In the genomic region with DNA sequence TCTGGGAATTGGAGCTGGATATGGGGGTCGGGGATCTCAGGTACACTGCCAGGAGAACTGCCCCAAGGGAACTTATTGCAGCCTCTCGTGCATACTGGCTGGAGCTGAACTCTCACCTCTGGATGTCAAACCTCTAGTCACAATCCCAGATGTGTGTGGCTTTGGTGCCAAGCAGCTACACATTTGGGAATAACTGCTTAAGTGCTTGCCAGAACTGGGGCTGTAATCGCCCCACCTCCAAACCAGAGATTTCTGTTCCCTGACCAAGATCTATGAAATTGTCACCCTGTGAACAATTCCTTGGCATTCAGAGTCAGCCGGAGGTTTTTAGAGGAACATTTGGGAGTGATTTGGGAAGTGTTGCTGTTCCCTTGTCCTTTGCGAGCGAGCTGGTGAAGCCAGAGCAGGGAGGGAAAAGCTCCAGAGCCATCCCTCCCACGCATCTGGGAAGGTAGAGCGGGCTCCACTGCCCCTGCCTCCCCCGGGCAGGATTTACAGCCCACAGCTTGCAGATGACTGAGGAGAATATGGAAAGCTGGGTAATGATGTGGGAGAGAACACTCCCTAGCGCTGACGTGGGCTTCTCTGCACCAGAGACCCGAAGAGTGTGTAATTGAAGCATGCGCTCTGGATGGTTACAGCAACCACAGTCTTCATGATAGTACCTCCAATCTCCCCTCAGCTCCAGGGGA, we compare ENCODE assay signal across 8 mouse cellular contexts.
DNase-seq lines count a peak whose midpoint lies in the region; ATAC-seq lines count a peak whose summit lies in the region.

No protein-coding gene starts in this region.

- H3K4me3 ChIP-seq in hindbrain, embryonic 16.5 days (ENCODE audit: low read length): no peak overlapping the region
- H3K4me3 ChIP-seq in hindbrain, embryonic 14.5 days (replicated peaks; ENCODE audit: low read length): no peak overlapping the region
- H3K4me3 ChIP-seq in limb, embryonic 11.5 days (ENCODE audit: low read depth, low read length): no peak overlapping the region

- H3K4me2 ChIP-seq in hindbrain, embryonic 16.5 days (ENCODE audit: low read length): no peak overlapping the region
- no peak overlapping the region for H3K4me2 ChIP-seq in hindbrain, embryonic 14.5 days (replicated peaks)
- 0 out of 2 replicates have a peak overlapping the region, but pooled peaks have one; percentile 15 for H3K4me2 ChIP-seq in limb, embryonic 11.5 days (ENCODE audit: low read depth, severe bottlenecking)

- DNase-seq in hindbrain, embryonic 14.5 days (ENCODE audit: low spot score): no peak
- DNase-seq in 3T3-L1 (ENCODE audit: low read depth, low spot score): peak; percentile 47
- DNase-seq in gastrocnemius, adult 8-10 months (ENCODE audit: low spot score in 2 of 2): peak; percentile 42 to 46
- DNase-seq in limb, embryonic 11.5 days (ENCODE audit: low spot score): peak; percentile 49
- DNase-seq in cerebellum, postnatal 4 days (ENCODE audit: low spot score in 2 of 2): no peak
- no peak for DNase-seq in urinary bladder, adult 2 months (ENCODE audit: low spot score)
- no peak for DNase-seq in thymus, postnatal 0 days (ENCODE audit: low spot score)

- H3K9me3 ChIP-seq in hindbrain, embryonic 16.5 days (ENCODE audit: control insufficient read depth, low read length): no peaks in the 10 kb centered on the region
- H3K9me3 ChIP-seq in hindbrain, embryonic 14.5 days (ENCODE audit: control insufficient read depth, low read length): no peaks in the 10 kb centered on the region
- H3K9me3 ChIP-seq in limb, embryonic 11.5 days (ENCODE audit: control insufficient read depth, low read length): no peaks in the 10 kb centered on the region

- peaks cover 23% of the 10 kb centered on the region for H3K4me1 ChIP-seq in hindbrain, embryonic 16.5 days (ENCODE audit: control insufficient read depth, insufficient read depth, low read depth, low read length)
- H3K4me1 ChIP-seq in hindbrain, embryonic 14.5 days (replicated peaks; ENCODE audit: control insufficient read depth, insufficient read depth, low read length): peaks cover 41% of the 10 kb centered on the region
- peaks cover 38% of the 10 kb centered on the region for H3K4me1 ChIP-seq in limb, embryonic 11.5 days (ENCODE audit: control insufficient read depth, insufficient read depth, low read length)

- no peak for ATAC-seq in hindbrain, embryonic 16.5 days
- ATAC-seq in hindbrain, embryonic 14.5 days (ENCODE audit: low FRiP score): no peak
- peak; percentile 44; the same call in 1 of the 2 replicates for ATAC-seq in limb, embryonic 11.5 days (ENCODE audit: insufficient number of reproducible peaks, low FRiP score, low TSS enrichment, low read depth)

- peak overlapping the region; percentile 29; the same call in 1 of the 2 replicates for H3K9ac ChIP-seq in hindbrain, embryonic 16.5 days (ENCODE audit: low read depth, low read length)
- no peak overlapping the region for H3K9ac ChIP-seq in hindbrain, embryonic 14.5 days
- H3K9ac ChIP-seq in limb, embryonic 11.5 days (ENCODE audit: low read length): peak overlapping the region; percentile 27; the same call in 1 of the 2 replicates

- no peaks in the 10 kb centered on the region for H3K27me3 ChIP-seq in hindbrain, embryonic 16.5 days (replicated peaks; ENCODE audit: control insufficient read depth, insufficient read depth, low read length)
- no peaks in the 10 kb centered on the region for H3K27me3 ChIP-seq in hindbrain, embryonic 14.5 days (ENCODE audit: control insufficient read depth, insufficient read depth, low read length)
- no peaks in the 10 kb centered on the region for H3K27me3 ChIP-seq in limb, embryonic 11.5 days (ENCODE audit: control insufficient read depth, insufficient read depth, low read length)

- no peaks in the 10 kb centered on the region for H3K36me3 ChIP-seq in hindbrain, embryonic 16.5 days (ENCODE audit: control insufficient read depth, insufficient read depth, low read length)
- no peaks in the 10 kb centered on the region for H3K36me3 ChIP-seq in hindbrain, embryonic 14.5 days (replicated peaks; ENCODE audit: control insufficient read depth, insufficient read depth)
- H3K36me3 ChIP-seq in limb, embryonic 11.5 days (ENCODE audit: control insufficient read depth, insufficient read depth, low read length): no peaks in the 10 kb centered on the region

- H3K27ac ChIP-seq in hindbrain, embryonic 16.5 days (ENCODE audit: low read depth, low read length): no peak overlapping the region
- H3K27ac ChIP-seq in hindbrain, embryonic 14.5 days: no peak overlapping the region
- H3K27ac ChIP-seq in limb, embryonic 11.5 days (replicated peaks; ENCODE audit: low read depth, low read length): peak overlapping the region; percentile 70

- 63% methylated on average over 13 of the region's 13 CpGs for WGBS in hindbrain, embryonic 16.5 days
- 73% methylated on average over 13 of the region's 13 CpGs for WGBS in hindbrain, embryonic 14.5 days
- 34% methylated on average over 13 of the region's 13 CpGs for WGBS in limb, embryonic 11.5 days

Comparison
In these comparisons a context has a peak if more than half of its experiments do, and no peak if none do; other contexts are left out.
1. DNase-seq: peak in 3T3-L1 (single experiment), gastrocnemius, adult 8-10 months (2 of 2) and limb, embryonic 11.5 days (single experiment); none in hindbrain, embryonic 14.5 days (single experiment), cerebellum, postnatal 4 days (0 of 2), urinary bladder, adult 2 months (single experiment) and thymus, postnatal 0 days (single experiment).